Mouse (Mus musculus) heart, adult 9 months (tissue): ENCODE measurements around the gene Npvf.

Experiments
- DNase-seq, 2 experiments: peaks; one replicate each; pipeline ENCODE4 v3.0.0; 2022; ENCODE audit warnings: low spot score in 2 of 2

The Npvf gene

GRCm38 (mm10) chr6:50654356-50654755, at the start of gene Npvf:
Gene Npvf, minus strand, starts transcription at chr6:50654439.
- no peak for DNase-seq

DNA sequence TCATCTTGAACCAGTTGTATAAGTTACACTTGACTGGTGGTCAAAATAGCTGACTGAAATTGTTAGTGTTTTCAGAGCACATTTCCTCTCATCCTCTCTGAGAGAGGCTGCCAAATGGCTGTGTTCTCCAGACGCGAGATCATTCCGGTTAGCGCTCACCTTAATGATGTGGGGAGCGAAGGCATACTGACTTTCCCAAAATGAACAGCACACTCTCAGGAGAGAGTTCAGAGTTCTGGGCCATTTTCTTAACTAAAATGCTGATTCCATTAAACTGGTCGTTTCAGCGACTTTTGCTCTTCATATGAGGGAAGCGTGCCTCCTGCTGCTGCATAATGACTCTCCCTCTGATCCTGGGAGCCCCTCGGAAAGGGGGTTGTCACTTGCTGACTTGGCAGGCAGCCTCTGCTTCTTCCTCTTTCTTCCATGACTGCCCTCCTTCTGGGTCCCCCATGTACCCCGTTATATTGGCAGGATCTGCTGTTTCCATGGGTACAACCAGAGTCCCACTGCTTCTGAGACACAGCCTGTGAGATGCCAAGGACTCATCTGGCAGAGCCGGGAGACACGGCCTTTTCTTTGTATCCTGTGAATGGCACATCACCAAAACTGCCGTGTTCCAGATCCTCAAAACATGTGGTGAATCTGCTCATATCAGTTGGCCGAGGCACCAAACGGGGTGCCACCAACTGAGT, 35.0 kb upstream of the Npvf start:
- no peak for DNase-seq

- peak; percentile 13 to 14 for DNase-seq
Measured at GRCm38 (mm10) chr6:50684646-50685415, 30.6 kb upstream of the Npvf start.

DNA sequence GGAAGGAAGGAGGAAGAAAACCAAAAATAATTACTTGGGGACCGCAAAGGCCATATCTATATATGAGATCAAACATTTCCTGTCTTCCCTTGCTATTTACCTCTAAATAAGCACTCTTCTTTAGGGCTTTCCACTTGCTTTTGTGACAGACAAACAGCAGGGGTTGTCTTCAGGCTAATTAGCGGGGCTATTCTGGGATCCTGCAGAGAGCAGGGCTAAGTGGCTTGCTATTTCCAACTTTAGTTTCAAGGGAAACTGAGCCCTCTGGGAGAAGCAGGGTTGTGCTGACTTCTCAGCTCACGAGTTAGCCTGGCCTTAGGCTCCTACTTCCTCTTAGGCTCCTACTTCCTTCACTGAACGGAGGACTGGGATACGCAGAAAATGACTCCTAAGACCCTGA, 27.3 kb upstream of the Npvf start:
- peak in 1 of 2 experiments; percentile 2 for DNase-seq

GRCm38 (mm10) chr6:50680224-50681215, 26.3 kb upstream of the Npvf start:
- no peak for DNase-seq

- no peak for DNase-seq
Measured at GRCm38 (mm10) chr6:50679486-50679828, 25.2 kb upstream of the Npvf start.

DNA sequence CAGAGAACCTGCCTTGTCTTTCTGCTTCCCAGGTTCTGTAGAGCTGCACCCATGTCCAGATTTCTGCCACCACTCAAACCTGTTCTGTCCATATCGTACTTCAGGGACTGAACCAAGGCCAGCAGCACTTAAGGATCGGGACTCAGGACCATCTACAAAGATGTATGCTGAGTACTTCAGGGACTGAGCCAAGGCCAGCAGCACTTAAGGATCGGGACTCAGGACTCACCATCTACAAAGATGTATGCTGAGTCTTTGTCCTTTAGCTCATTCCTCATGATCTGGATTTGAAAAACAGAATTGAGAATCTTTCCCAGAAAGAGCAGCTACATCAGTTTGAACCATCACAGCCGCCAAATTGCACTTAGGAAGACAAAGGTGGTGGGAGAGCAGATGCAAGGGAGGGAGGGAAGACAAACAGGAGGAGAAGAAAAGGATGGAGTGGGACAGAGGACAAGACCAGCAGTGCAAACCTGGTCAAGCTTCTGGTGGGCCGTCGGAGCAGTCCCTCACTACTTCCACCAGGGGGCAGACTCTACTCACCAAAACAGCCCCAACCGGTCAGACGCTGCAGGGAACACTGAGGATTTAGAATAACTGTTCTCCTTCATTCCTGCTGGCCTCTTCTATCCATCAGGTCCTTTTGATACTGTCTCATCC, 24.7 kb upstream of the Npvf start:
- DNase-seq: peak; percentile 28 to 64

- no peak for DNase-seq
Measured at GRCm38 (mm10) chr6:50671191-50671590, 17.0 kb upstream of the Npvf start.

DNA sequence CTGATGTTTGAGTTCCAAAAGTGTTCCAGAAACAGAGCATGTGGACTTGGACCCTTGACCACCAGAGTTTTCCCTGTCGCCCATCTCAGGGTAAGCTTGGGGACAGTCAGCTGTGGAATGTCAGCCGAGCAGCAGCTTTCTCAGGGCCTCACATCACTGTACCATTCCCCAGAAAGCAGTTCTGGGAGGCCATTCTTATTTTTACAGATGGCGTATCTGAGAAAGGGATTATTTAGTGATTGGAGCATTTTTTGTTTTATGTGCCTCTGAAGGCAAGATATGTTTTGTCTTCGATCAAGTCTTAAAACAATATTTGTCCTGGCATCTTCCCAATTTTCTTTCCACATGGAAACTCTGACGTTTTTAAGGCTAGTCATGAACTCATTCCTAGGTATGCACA, 12.7 kb upstream of the Npvf start:
- no peak for DNase-seq

GRCm38 (mm10) chr6:50665020-50665419, 10.8 kb upstream of the Npvf start:
- DNase-seq: no peak

- no peak for DNase-seq
Measured at GRCm38 (mm10) chr6:50664193-50664592, 10.0 kb upstream of the Npvf start.

DNA sequence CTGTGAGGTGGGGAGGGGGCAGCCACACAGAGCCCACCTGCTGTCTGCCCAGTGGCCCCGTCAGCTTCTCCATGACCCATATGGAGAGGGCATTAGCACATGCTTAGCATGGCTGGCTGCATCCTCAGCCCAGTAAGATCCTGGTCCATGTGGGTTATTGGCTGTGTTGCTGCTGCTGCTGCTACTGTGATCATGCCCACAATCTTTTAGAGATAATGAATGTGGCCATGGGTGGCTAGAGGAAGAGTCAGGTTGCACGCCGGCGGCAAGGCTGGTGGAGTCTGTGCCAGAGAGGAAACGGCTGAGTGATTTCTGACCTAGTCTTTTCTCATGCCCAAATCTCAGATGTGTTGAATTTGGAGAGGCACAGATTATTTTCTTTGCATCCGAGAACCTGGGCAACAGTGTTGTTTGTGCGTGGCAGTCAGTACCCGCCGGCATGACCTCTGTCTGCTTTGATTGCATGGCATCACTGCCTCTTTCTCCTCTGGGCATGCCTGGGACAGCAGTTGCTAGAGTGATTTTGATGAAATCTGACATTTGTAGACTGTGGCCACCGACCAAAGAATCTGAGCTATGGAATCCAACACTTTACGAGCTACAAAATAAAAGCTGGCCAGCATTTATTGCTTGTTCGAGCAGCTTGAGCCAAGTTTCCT, 8.8 kb upstream of the Npvf start:
- no peak for DNase-seq

- DNase-seq: no peak
Measured at GRCm38 (mm10) chr6:50661729-50662128, 7.5 kb upstream of the Npvf start.

DNA sequence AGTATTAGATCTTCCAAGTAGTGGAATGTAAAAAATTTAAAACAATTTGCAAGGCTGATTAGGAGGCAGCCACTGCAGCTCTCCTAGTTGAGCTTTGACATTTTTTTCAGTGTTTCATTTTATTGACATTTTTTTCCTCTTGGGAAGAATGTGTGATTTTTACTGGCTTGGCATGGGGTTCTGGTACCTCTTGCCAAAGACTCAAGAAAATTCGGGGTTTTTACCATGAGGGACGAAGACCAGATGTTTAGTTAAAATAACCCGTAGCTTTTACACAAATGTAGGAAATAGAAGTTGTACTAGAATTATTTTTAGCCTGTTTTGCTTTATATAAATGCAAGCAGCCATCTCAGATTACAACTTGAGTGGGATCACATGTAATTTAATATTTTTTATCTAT, 4.2 kb upstream of the Npvf start:
- DNase-seq: no peak

DNA sequence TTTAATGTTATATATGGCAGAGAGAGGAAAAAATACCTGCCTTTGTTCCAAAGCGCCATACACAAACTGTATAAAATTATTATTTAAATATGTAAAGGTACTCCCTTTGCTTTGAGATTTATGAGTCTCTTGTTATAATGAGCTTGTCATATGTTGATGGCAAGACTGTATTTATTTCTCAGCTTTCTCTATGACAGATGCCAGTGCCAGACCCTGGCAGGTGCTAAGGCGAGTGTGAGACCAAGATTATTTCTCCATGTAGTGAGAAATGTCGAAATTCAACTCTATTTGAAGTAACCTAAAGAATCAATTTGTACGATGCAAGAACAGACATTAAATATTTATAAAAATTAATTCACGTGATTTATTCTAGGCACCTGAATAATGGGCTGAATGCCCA, 3.8 kb upstream of the Npvf start:
- DNase-seq: no peak

GRCm38 (mm10) chr6:50656426-50656825, 2.2 kb upstream of the Npvf start:
- DNase-seq: no peak

GRCm38 (mm10) chr6:50655925-50656324, 1.7 kb upstream of the Npvf start:
- DNase-seq: no peak

DNA sequence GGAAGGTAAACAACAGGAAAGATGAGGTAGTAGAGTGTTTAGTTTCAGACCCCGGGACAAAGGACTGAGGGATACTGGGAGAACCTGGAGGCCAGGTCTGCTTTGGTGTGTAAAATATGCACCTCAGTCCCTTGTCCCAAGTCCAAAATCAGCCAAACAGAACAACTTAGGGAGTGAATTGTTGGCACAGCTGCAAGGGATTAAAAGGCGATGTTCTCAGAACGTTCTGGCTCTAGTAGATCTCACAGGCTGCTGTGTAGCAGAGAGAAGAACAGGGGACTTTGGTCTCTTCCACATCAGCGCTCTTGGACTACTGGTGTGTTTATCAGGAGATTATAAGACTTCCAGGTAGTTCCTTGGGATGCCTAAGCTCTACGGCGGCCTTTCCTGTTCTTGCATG, 6.6 kb downstream of the Npvf start:
- no peak for DNase-seq

DNA sequence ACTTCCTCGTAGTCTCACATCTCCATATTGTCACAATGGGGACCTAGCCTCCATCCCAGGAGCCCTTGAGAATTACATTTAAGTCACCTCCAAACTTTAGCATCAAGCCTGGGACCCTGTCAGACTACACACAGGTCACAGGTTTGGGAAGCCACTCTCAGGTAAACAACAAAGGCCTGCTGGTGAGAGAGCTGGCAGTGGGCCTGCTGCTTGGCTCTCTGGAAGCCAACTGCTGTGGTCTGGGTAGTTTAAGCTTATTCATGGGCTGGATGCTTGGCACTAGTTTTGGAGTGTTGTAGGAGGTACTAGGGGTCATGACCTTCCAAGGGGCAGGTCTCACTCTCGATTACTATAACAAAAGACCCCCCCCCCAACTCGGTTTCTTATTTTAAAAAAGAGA, 7.6 kb downstream of the Npvf start:
- no peak for DNase-seq

DNA sequence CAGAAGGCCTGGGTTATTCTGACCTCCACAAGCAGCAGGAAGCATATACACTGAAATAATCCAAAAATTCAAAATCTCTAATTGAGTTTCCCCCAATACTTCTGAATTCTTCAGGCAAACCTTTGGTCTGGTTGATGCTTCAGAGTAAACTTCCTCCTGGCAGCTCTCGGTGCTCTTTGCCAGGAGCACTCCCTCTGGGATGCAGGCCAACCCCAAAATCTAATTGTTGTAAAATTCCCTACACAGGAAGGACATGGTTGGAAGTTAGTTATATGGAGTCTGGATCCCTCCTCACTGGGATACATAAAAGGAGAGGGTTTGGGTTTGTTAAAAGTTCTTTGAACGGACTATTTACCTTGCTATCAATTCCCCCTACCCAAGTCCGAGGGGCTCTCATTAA, 9.5 kb downstream of the Npvf start:
- DNase-seq: no peak

GRCm38 (mm10) chr6:50641898-50642297, 12.3 kb downstream of the Npvf start:
- no peak for DNase-seq
